Mouse (Mus musculus): ENCODE measurements around the gene Rubcn. TPM values are rescaled to one million over a fixed set of nuclear protein-coding genes. Genes with fewer than 3 reads are reported as not detected.
A peak's percentile ranks its signal among the peaks of the same experiment; 100 is the strongest.
"Not testable (repeated sequence)": the region's sequence is repeated elsewhere in the genome, so short reads cannot be mapped to it uniquely, and the experiment has no call there.

Rubcn gene
- polyA plus RNA-seq (2017; shearing (Covaris generic)), result 10 to 100 TPM in 2 of 3 experiments, 1 to 10 TPM in 1; 9.3 to 15.1 (median 13.8) TPM

DNA sequence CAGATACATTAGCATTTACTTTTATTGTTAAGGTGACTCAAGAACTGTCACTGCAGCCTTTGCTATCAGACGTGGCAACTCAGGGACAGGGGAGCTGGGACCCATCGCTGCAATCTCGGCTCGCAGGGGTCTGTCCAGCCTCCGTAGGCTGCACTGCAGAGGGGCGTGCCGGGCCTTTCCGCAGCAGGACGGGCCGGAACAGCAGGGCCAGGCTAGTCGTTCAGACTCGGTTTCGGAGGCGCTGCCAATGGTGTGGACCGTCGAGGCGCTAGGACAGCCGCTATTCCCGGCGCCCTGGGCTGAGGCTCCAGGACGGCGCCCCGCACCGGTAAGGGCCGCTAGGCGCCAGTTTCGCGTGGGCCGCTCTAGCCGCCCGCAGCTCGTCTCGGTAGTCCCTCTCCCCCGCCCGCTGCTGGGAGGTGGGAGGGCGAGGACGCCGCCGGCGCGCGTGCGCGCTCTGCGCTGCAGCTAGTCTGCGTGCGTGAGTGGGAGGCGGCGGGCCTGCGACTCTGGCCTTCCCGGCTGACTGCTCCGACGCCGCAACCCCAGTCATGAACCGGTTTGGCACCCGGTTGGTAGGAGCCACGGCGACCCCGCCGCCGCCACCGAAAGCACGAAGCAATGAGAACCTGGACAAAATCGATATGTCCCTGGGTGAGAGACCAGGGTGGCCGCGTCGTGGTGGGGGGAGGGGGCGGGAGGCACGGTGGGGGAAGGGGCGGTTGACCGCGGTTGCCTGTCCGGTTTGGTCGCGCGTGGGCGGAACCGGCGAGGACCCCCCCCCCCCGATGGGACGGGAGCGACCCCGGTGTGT lies at the start of gene Rubcn, which contains the start of gene Fyttd1:
Gene Rubcn, minus strand, starts transcription at position 424 of the 814 bp plus-strand sequence.
Gene Fyttd1, plus strand, starts transcription at position 158 of the 814 bp plus-strand sequence.
- peak; percentile 95 for ATAC-seq

DNA sequence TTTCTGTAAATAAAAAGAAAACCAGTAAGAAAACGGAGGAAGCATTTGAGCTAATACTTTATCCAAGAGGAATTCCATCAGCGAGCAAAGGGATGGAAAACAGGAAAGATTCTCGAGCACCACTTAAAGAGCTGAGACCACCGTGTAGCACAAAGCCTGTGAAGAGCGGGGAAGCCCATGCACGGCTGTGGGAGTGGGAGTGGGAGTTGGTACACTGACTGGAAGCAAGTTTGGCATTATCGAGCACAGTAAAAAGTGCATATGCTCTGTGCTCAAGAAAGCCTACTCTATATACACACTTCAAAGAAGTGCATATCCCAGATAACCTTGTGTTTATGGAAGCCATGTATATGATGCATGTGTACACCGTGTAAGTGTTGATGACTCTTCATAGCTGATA lies 49.5 kb upstream of the Rubcn start:
- no peak for ATAC-seq

DNA sequence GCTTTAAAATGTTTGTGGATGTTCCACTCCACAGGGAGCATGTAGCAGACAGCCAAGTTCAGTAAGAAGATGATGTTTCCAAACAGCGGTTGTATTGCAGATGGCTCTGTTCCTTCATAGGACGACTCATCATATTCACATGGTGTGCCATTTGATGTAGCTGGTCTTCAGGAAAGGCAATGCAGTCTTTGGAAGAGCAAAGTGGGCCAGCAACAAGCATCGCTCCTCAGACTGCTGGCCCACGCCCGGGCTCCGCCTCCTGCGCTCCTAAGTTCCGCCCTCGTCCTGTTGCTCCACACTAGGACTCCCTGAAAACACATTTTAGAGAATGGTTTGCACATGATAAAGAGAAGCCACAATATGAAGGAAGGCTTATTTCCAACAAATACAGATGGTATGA lies 49.1 kb upstream of the Rubcn start:
- ATAC-seq, result not testable (repeated sequence)

DNA sequence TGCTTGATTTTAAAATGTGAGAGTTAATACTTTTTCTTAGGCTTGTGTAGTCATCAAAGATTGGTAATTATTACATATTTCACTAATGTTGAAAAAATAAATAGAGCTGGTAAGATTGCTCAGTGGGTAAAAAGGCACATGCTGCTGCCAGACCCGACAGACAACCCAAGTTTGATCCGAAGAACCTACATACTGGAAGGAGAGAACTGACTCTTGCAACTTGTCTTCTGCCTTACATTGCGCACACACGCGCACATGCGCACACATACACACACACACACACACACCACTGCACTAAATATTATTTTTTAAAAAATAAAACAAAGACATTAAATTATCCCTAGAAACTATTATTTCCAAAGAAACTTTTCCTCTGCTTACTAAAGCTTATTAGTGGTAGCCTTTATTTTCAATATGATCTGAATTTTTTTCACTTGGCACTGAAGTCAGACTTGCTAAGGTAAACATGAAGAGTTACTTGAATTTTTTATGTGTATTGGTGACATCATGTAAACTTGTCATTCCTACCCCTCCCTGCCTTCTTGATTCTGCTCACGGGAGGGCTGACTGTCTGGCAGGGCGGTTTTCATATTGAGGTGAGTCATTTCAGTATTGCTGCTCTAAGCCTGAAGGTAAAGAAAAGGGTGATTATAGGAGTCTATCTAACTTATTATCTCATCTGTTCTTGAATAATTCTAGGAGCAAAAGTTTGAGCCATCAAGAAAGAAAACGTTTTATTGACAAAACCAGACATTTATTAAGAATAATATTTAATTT lies 37.9 kb upstream of the Rubcn start:
- peak; percentile 26 for ATAC-seq

DNA sequence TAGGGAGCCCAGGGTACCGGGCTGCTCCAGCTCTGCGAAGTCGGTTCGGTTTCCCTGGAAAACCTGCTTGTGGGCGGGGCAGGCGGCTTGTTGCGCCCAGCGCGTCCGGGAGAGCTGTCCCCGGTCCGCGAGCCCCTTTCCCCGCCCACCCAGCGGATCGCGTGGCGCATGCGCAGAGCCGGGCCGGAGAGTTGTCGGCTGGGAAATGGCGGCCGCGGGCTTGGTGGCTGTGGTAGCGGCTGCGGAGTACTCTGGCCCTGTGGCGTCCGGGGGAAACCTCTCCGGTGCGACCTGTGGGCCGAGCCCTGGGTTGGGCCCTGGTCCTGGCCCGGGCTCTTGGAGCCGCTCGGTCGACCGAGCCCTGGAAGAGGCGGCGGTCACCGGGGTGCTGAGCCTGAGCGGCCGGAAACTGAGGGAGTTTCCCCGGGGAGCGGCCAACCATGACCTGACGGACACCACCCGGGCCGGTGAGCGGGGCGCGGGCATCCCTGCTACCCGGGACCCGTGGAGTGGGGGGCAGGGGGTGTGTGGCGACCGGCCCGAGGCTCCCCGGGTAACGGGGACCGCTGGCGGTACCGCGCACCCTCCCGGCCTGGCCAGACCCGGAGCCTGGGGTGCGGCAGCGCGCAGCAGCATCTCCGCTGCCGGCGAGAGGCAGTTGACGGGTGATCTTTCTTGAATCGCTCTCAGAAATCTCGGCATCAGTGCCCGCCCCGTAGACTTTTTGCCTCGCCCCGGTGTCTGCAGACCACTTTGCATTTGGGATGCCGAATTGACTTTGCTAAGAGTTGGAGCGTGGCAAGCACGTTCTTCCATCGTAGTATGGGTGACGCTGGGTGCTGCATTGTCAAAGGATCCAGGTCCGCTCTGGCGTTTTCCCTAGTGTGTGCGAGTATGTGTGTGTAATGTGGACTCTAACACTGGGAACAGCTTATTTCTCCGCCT lies 36.6 kb upstream of the Rubcn start, which contains the start of gene Lrch3:
Gene Lrch3, plus strand, starts transcription at position 164 of the 945 bp plus-strand sequence.
- ATAC-seq, result peak; percentile 74

DNA sequence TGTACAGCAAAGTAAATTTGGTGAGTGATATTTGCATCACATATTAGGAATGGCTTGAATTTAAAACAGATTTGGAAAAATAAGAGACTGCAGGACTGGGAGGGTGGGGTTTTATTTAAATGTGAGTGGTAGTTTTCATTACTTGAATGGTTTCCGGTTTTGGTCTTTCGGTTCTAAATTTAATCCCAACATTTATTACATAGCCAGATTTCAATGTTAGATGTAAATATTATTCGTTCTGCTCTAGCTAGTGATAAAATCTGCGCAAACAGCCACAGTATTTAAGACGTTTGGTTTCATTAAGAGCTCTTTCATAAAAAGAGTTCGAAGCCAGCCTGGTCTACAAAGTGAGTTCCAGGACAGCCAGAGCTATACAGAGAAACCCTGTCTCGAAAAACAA lies 35.6 kb upstream of the Rubcn start:
- no peak for ATAC-seq

DNA sequence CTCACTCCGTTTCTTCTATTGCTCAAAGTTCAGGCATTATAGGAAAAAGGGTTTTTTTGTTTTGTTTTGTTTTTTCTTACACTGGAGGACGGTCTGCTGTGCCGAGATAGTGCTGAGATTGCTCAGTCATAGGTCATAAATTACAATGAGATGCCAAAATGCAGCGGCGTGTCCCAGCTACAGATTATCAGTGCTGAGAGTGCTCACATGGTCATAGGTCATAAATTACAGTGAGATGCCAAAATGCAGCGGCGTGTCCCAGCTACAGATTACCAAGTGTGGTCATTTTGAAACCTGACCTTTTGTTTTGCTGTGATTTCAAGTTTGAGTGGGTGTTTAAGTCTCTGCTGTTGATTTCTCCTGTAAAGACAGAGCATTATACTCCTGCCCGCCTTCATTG lies 29.2 kb upstream of the Rubcn start:
- ATAC-seq, result no peak

DNA sequence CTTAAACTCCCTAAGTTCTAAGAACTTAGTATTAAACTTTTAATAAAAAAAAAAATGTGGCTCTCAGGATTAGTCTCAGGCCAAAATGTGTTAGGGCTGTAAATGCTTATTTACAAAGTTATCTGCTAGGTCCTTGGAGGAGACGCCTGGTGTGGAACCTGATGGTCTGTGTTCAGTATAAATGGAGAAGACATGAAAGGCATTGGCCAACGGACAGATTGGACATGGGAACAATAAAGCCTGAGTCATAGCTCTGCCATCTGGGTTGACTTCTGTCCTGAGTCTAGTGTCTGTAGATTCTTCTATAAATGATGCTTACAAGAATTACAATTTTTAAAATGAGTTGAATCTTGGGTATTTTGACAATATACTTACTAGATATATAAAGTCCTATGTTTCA lies 28.6 kb upstream of the Rubcn start:
- ATAC-seq, result no peak

DNA sequence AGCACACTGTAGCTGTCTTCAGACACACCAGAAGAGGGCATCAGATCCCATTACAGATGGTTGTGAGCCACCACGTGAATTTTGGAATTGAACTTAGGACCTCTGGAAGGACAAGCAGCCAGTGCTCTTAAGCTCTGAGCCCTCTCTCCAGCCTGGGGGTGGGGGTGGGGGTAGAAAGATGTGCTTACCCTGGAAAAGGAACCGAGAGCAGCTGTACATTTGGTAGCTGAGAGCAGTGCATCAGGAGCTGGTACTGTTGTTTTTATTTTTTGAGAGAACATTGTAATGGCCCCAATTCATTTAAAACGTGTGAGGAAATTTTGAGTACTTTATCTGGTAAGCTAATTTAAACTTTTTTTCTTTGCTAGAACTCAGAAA lies 24.5 kb upstream of the Rubcn start:
- no peak for ATAC-seq

DNA sequence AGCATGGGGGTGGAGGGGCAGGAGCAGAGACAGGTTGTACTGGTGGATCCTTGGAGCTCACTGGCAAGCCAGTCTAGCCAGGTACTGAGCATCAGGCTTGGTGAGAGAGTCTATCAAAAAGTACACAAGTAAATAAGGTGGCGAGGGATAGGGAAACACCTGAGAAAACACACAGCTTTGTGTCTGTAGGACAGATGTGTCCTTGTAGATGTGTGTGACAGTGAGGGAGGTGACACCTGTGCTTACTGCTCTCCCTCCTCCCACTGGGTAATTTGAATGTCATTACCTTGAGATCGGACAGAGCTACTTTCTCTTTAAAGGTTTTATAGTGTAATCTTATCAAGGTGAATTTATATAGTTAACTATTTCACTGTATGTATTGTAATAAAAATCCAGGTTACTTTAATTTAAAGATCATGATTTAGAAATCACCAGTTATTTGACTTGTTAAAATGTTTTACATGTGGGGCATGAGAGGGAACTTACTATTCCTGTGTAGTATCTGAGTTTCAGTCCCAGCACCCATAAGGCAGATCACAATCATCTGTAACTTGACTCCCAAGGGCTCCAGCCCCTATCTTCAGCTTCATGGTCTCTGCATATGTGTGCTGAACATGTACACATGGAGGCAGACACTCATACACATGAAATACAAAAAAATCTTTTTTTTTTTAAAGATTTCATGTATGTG lies 23.9 kb upstream of the Rubcn start:
- ATAC-seq, result no peak

DNA sequence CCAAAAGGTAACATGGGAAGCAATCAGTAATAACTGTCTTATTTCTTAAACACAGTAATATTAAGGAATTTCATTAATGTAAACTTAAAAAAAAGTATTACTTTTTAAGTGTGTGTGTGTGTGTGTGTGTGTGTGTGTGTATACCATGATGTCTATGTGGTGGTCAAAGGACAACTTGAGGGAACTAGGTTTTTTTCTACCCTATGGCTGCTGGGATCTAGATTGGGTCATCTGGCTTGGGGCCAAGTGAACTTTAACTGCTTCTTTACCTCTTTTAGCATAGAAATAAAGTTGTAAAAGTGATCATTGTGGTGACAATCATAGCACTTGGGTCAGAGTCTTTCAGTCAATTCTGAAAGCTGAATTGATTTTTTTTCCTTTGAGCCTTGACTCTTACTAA lies 18.6 kb upstream of the Rubcn start:
- no peak for ATAC-seq

DNA sequence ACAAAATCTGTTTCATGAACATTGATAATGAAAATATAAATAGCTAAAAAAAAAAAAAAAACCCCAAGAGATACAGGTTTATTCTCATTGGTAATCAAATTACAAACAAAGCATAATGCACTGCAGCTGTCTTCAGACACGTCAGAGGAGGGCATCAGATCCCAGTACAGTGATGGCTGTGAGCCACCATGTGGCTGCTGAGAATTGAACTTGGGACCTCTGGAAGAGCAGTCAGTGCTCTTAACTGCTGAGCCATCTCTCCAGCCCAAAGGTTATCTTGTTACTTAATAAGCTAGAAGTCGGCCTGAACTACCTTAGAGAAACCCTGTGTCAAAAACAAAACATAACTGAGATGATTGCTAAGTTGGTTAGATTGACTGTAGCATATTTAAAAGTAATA lies 12.3 kb upstream of the Rubcn start:
- ATAC-seq, result no peak

DNA sequence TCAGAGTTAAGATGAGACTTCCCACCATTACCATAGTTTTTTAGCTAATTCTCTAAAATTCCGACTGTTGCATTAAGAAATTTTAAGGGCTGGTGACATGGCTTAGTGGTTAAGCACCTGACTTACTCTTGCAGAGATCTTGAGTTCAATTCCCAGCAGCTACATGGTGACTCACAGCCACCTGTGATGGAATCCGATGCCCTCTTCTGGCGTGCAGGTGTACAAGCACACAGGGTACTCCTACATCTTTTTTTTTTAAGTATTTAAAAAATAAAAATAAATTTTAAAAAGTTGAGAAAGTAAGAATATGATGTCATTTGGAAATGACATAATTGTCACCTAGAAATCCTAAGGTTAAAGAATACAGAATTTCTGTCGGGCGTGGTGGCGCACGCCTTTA lies 10.4 kb upstream of the Rubcn start:
- ATAC-seq, result no peak

DNA sequence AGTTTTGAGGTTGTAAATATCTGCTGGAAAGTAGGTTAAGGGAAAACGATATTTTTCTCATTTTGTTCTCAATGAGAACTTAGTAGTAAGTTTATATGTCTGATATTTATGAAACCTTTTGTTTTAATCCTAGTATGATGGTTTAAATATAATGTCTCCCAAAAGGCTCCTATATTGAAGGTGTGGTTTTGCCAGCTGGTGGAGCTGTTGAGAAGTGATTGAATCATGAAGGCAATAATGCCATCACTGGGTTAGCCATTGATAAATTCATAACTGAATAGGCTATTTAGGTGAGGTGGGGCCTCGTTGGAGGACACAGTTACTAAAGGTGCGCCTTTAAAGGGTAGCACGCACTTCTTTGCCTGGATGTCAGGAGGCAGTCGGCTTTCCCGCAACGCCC lies 4.0 kb upstream of the Rubcn start:
- no peak for ATAC-seq

DNA sequence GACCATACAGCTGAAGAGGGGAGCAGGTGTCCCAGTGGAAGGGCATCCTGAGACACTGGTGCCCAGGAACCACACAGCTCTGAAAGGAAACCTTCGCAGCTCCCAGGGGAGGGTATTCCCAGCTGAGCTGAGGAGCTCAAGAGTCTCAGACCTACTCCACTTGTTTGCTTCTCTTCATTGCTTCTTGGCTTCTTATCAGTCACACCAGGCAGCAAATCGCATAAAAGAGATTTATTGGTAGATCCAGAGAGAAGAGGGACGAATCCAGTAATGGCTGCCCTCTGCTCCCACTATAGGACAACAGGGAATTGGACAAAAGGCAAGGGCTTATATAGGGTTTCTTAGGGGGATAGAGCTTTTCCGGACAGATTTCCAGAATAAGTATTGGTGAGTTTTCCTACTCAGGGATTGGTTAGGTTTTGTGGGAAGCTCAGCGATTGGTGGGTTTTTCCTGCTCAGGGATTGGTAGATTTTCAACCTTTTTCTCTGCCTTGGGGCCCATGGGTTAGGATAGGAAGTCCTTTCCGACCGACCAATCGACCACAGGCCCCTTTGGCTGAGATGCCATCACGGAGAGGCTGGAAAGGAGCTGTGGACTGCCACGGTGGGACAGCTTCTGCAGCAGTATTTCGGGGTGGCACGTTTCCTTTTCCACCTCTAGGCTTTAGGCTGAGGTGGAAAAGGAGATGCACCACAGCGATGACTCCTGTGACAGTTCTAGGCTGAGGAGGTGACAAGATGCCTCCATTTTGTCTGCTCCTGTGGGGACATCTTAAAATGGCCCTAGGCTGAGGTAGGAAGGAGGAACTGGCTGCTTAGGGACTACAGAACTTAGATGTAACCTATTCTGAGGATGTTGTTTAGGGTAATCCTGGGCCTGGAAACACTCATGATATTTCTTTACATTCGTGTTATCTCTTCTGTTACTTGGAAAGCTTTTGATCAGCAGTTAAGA lies 1.7 kb upstream of the Rubcn start:
- ATAC-seq, result no peak

DNA sequence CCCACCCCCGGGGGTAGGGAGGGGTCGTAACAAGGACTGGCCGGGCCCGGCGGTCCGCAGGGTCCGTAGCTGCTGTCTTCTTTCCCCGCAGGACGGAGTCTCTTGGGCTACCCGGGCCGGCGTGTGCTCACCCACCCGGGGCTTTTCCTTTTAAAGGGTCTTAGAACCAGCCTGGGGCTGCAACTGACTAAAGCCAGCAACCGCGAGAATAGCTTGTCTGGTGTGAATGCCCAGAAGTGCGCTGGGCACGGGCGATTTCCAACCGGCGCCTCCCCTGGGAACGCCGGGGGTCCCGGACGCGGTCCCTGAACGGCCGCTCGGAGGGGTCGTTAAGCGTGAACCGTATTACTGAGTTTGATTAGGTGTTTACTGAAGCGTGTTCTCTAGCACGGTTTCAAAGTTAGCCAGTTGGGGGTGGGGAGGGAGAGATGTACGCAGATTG lies 612 bp upstream of the Rubcn start:
- ATAC-seq, result no peak

DNA sequence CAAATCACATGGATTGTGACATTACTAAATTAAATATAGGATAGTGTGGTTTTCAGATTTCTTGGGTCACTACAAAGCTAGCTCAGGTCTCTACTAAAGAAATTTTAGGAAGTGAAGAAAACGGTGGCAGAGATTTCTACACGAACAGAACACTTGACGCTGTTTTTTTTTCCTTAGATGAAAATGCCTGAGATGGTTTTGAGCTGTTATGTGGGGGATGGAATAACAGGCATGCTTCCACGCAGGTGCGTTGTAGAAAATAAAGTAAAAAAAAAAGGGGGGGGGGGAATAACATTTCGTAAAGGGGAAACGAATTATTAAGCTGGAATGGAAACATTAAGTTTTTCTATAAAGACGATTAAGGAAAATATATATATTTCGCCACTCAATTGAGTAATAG lies 735 bp downstream of the Rubcn start:
- ATAC-seq, result no peak

DNA sequence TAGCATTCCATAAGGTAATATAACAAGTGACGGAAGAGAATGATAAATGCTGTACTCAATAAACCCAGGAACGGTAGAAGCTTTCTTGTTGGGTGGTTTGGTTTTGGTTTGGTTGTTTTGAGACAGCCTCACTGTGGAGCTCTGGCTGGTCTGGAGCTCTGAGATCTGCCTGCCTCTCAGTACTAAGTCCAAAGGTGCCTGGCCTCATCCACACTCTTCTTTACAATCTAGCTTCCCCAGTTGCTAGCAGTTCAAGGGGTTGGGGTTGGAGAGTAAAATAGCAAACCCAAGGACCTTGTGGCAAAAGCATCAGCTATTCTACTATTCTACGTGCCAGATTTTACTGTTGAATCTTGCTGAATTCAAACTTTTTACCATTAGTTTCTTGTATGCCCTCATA lies 1.7 kb downstream of the Rubcn start:
- ATAC-seq, result no peak

DNA sequence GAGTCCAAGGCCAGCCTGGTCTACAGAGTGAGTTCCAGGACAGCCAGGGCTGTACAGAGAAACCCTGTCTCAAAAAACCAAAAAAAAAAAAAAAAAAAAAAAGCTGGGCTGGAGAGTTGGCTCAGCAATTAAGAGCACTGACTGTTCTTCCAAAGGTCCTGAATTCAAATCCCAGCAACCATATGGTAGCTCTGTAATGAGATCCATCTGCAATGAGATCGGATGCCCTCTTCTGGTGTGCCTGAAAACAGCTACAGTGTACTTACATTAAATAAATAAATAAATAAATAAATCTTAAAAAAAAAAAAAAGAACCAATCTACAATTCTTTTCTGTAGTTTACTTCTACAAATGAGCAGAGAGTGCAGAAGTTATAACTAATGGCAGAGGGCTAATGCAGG lies 2.3 kb downstream of the Rubcn start:
- not testable (repeated sequence) for ATAC-seq

DNA sequence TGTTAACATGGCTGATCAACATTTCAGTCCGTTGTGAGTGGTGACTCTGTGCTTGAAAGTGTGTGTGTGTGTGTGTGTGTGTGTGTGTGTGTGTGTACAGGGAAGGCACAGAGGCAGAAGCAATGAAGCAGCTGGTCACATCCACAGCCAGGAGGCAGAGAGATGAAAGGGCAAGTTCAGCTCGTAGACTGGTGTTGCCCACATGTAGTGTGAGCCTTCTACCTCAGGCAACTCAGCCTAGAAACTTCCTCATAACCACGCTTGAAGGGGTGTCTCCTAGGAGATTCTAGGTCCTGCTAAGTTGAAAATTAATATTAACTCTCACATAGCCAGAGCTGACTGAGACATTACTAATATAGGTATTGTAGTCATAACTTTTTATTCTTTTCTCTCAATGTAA lies 4.2 kb downstream of the Rubcn start:
- no peak for ATAC-seq

DNA sequence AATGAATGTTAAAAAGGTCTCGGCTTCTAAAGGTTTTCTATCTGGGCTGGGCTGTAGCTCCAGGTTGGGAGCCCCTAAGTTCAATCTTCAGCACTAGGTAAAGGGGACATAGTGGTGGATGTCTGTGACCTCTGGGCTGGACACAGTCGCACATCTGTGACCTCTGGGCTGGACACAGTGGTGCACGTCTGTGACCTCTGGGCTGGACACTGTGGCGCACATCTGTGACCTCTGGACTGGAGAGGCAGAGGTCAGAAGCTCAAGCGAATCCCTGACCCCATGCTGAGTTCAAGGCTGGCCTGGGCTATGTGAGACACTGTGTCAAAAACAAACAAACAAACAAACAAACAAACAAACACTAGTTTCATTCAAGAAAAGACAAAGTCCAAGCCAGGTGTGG lies 7.3 kb downstream of the Rubcn start:
- ATAC-seq, result no peak

Data from inflammation-experienced regulatory T-cells, adult 6 months (primary cell).